Mouse (Mus musculus): ENCODE data around the gene Srrm1. TPM values are rescaled to one million over a fixed set of nuclear protein-coding genes. Genes with fewer than 3 reads are reported as not detected.
"Not testable (repeated sequence)": the region's sequence is repeated elsewhere in the genome, so short reads cannot be mapped to it uniquely, and the experiment has no call there.

Srrm1 gene
- polyA plus RNA-seq, 1 experiment from 2014 or later, result 173 TPM

DNA sequence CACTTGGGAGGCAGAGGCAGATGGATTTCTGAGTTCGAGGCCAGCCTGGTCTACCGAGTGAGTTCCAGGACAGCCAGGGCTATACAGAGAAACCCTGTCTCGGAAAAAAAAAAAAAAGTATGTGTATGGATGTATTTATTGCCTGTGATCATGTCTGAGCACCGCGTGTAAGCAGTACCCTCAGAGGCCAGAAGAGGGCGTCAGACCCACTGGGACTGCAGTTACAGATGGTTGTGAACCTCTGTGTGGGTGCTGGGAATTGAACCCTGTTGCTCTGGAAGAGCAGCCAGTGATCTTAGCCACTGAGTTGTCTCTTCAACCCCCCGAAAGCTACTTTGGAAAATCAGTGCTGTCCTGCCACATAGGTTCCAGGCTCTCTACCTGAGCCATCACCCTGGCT lies 69.2 kb downstream of the Srrm1 start:
- Histone ChIP-seq H3K9ac (no peak overlapping the region), H3K4me2 (no peak overlapping the region), H3K4me1 (peaks cover 47% of the 10 kb centered on the region), H3K27me3 (replicated peaks) (no peaks in the 10 kb centered on the region), H3K4me3 (no peak overlapping the region), H3K27ac (no peak overlapping the region), H3K9me3 (replicated peaks) (no peaks in the 10 kb centered on the region), H3K36me3 (no peaks in the 10 kb centered on the region)
- no peak for ATAC-seq
- WGBS (ENCODE audit: insufficient replicate concordance), result 81% methylated on average over 7 of the region's 7 CpGs

DNA sequence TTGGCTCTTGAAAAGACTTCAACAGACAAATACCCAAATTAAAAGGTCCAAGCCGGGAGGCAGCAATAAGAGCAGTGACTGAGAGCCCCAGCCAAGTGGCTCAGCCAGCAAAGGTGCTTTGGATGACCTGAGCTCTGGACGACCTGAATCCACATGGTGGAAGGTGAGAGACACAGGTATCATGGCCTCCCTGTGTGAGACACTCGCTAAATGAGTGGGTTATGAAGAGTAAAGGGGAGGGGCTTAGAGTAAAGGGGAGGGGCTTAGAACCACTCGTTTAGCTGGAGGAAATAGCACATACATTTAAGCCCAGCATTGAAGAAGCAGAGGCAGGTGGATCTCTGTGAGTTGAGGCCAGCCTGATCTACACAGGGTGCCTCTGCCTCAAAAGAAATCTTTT lies 69.7 kb downstream of the Srrm1 start:
- Histone ChIP-seq H3K4me2 (no peak overlapping the region), H3K27me3 (replicated peaks) (no peaks in the 10 kb centered on the region), H3K27ac (0 out of 2 replicates have a peak overlapping the region, but pooled peaks have one; percentile 41), H3K9me3 (replicated peaks) (no peaks in the 10 kb centered on the region), H3K4me3 (no peak overlapping the region), H3K4me1 (peaks cover 43% of the 10 kb centered on the region), H3K36me3 (no peaks in the 10 kb centered on the region), H3K9ac (no peak overlapping the region)
- no peak for ATAC-seq
- 63% methylated on average over 4 of the region's 4 CpGs for WGBS (ENCODE audit: insufficient replicate concordance)

DNA sequence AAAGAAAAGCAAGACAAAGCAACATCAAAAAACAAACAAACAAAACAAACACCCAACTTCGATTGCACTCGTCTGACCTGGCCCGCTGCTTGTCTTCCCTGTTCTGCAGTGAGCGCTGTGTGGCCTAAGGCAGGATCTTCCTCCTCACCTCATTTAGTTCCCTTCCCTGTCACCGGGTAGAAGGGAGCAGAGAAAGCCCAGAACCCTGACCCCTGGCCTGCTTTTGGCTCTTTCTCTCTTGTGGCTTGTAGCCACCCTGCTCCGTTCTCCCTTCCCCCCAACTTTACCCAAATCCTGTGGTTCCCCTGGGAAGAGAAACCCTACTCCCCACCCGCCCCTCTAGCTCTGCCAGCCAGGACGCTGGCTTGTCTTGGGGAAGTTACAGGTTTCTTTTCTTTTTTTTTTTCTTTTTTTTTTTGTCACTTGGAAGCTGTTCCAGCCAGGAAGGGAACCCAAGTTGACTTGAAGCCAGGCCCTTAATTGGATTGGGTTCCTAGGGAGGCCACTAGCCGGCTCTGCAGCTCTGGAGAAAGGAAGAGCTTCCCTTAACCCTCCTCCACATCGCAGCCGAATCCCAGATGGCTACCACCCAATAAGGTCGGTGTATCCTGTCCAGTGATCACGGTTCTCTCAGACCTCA lies 70.3 kb downstream of the Srrm1 start:
- H3K4me1 ChIP-seq, result peaks cover 39% of the 10 kb centered on the region
- no peaks in the 10 kb centered on the region for H3K36me3 ChIP-seq
- no peaks in the 10 kb centered on the region for H3K9me3 ChIP-seq (replicated peaks)
- no peak overlapping the region for H3K4me3 ChIP-seq
- ATAC-seq, result no peak
- H3K9ac ChIP-seq, result no peak overlapping the region
- H3K4me2 ChIP-seq, result no peak overlapping the region
- 0 out of 2 replicates have a peak overlapping the region, but pooled peaks have one; percentile 41 for H3K27ac ChIP-seq
- 60% methylated on average over 13 of the region's 13 CpGs for WGBS (ENCODE audit: insufficient replicate concordance)
- no peaks in the 10 kb centered on the region; the same call in 1 of the 2 replicates for H3K27me3 ChIP-seq (replicated peaks)

DNA sequence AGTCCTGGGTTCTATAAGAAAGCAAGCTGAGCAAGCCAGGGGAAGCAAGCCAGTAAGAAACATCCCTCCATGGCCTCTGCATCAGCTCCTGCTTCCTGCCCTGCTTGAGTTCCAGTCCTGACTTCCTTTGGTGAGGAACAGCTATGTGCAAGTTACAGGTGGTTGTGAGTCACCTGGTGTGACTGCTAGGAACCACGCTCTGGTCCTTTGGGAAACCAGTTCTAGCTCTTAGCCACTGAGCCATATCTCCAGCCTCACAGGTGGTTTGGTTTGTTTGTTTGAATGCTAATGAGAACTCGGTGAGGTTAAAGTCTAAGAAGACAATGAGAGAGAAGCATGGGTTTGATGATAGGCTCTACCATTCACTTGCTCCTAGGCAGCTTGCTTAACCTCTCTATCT lies 73.1 kb downstream of the Srrm1 start:
- not testable (repeated sequence) for H3K9ac ChIP-seq; H3K27ac ChIP-seq; H3K36me3 ChIP-seq; H3K9me3 ChIP-seq (replicated peaks); H3K4me2 ChIP-seq; ATAC-seq; H3K4me3 ChIP-seq; H3K27me3 ChIP-seq (replicated peaks)
- WGBS (ENCODE audit: insufficient replicate concordance), result 61% methylated on average over 2 of the region's 2 CpGs
- H3K4me1 ChIP-seq, result peaks cover 35% of the 10 kb centered on the region

DNA sequence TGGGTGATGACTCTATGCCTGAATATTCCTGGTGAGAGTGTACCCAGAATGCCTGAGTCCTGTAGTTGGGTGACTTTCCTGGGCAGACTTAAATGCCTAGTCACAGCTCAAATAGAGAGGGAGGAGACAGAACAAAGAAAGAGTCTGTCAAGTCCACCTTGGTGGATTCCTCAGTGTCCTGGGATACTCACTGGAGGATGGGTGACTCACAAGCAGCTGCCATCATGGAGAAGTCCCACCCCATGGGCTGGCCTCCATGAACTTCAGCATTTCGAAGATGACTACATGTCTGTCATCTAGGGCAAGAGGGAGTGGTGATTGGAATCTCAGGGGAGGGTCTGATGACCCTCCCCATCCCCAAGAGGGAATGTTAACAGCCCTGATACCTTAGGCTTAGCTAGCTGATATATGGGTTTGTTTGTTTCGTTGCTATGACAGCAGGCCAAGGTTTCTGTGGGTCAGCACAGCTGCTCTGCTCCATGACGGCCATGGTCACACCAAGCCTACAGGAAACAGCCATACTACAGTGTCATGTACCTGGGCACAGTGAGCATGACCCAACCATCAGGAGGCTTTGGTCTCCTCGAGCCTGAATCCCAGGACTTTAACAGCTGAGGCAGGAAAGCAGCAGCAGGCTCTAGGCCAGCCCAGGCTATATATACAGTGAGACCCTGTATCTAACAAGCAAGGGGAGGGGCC lies 76.3 kb downstream of the Srrm1 start:
- H3K9ac ChIP-seq, result no peak overlapping the region; the same call in 1 of the 2 replicates
- no peaks in the 10 kb centered on the region; the same call in 1 of the 2 replicates for H3K27me3 ChIP-seq (replicated peaks)
- no peaks in the 10 kb centered on the region for H3K9me3 ChIP-seq (replicated peaks)
- 0 out of 2 replicates have a peak overlapping the region, but pooled peaks have one; percentile 25 for H3K27ac ChIP-seq
- H3K4me2 ChIP-seq, result no peak overlapping the region
- 63% methylated on average over 4 of the region's 4 CpGs for WGBS (ENCODE audit: insufficient replicate concordance)
- peaks cover 45% of the 10 kb centered on the region for H3K4me1 ChIP-seq
- no peak for ATAC-seq
- H3K36me3 ChIP-seq, result no peaks in the 10 kb centered on the region
- no peak overlapping the region for H3K4me3 ChIP-seq

DNA sequence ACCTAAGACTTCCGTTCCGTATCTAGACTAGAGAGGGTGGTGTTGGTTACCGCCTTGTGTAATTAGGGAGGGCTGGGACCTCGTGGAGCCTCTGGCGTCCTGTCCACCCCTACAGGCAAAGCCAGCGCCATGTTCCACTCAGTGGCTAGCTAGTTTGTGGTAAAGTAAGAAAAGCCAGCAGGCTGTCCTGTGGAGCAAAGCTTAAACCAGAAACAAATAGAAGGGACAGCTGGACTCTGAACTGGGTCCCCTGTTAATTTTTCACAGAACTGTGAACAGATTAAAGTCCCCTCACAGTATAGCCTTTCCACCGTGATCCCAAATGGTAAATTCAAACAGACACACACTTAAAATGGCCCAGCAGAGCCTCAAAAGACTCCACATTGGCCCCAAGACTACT lies 78.4 kb downstream of the Srrm1 start:
- ATAC-seq, result no peak

DNA sequence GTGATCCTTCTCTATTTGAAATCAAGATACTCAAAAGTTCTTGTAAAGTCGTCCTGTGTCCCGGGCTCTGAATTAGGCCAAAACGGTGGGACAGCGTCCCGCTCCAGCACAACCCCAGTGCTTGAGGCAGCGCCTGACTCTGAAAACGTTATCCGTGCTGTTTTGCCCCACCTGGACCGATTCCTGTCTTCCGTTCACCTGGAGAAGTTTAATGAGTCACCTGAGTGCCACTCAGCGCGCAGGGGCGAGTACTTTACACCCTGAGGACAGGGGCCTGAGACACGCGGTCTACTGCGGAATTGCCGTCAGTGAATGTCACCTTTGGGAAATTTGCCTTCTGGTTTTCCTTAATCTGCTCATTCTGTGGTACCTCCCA lies 79.8 kb downstream of the Srrm1 start:
- no peak for ATAC-seq

More for the DNA sequence above, 78.4 kb downstream of the Srrm1 start:
- H3K9me3 ChIP-seq (replicated peaks), result no peaks in the 10 kb centered on the region
- peaks cover 8% of the 10 kb centered on the region for H3K36me3 ChIP-seq
- no peak overlapping the region for H3K4me3 ChIP-seq
- WGBS (ENCODE audit: insufficient replicate concordance), result 70% methylated on average over 7 of the region's 7 CpGs
- no peaks in the 10 kb centered on the region; the same call in 1 of the 2 replicates for H3K27me3 ChIP-seq (replicated peaks)
- H3K9ac ChIP-seq, result no peak overlapping the region
- no peak overlapping the region for H3K4me2 ChIP-seq
- H3K27ac ChIP-seq, result peak overlapping the region; percentile 64
- peaks cover 59% of the 10 kb centered on the region for H3K4me1 ChIP-seq

DNA sequence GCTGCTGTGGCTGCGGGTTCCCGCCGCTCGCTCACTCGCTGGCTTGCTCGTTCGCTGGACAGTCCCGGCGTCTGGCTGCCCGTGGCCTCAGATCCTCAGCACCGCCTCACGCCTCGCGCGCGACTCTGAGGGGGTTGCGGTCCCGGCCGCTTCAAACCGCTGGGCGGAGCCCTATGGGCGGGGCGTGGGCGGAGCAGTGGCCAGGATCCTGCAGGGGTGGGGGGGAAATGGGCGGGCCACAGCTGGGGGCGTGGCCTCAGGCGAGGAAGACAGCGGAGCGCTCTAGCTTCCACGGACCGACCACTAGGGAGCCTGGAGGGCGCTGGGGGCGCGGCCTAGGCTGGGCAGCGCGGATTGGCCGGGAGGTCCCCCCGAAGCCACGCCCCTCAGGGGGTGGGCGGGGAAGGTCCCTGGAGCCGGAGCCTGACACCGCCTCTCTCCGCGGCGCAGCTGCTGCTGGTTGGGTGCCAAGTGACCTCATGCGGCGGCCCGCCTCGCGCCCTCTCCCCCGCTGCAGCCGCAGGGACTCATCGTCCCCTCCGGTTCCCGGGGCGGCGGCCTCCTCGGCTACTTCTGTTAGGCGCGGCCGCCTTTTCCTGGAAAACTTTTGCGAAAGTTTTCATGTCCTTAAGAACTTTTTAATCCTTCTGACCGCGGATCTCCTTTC lies 80.3 kb downstream of the Srrm1 start, which contains the start of gene Clic4:
TSS of gene Clic4 (minus strand) at position 175 of the 667 bp plus-strand sequence.
- Histone ChIP-seq H3K27ac (peak within 1 kb of the TSS; percentile 95), H3K9me3 (replicated peaks) (no peaks in the 10 kb centered on the region), H3K36me3 (peaks cover 24% of the 10 kb centered on the region), H3K27me3 (replicated peaks) (no peaks in the 10 kb centered on the region; the same call in 1 of the 2 replicates), H3K9ac (peak within 1 kb of the TSS; percentile 97), H3K4me2 (peak within 1 kb of the TSS; percentile 90), H3K4me3 (peak within 1 kb of the TSS; percentile 90), H3K4me1 (peaks cover 76% of the 10 kb centered on the region)
- peak; percentile 95 for ATAC-seq
- under 1% methylated on average over 56 of the region's 64 CpGs for WGBS (ENCODE audit: insufficient replicate concordance)

More for the DNA sequence above, 79.8 kb downstream of the Srrm1 start:
- Histone ChIP-seq H3K27ac (peak overlapping the region; percentile 95), H3K9me3 (replicated peaks) (no peaks in the 10 kb centered on the region), H3K36me3 (peaks cover 21% of the 10 kb centered on the region), H3K4me3 (peak overlapping the region; percentile 90), H3K9ac (peak overlapping the region; percentile 79), H3K4me2 (peak overlapping the region; percentile 90), H3K27me3 (replicated peaks) (no peaks in the 10 kb centered on the region; the same call in 1 of the 2 replicates), H3K4me1 (peaks cover 74% of the 10 kb centered on the region)
- WGBS (ENCODE audit: insufficient replicate concordance), result 6% methylated on average over 17 of the region's 17 CpGs

DNA sequence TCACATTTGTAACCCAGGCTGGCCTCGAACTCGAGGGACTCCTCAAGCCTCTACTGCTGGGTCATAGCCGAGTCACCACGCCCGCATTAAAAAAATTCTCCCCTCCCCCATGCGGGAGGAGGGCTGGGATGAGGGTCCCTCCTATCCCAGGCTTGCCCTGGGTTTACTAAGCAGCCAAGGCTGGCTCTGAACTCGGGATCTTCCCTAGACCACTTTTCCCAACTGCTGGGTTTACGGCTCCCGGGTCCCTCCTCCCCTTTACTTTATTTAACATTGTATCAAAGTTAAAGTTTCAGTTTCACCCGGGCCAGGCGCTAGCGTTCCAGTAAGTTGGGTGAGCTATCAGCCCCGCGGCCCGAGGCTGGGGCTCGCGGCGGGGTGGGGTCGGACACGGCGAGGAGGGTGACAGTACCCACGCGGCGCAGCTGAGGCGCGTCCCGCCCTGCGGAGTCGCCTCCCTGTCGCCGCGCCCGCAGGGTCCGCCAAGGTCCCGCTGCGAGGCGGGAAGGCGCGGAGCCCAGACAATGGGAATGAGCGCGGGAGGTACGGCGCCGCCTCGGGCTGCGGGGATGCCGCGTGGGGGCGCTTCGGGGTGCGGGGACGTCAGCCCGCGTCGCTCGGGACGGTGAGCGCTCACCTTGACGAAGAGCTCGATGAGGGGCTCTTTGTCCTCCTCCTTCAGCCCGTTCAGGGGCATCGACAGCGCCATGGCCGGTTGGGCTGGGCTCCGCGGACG lies 81.1 kb downstream of the Srrm1 start:
- H3K4me1 ChIP-seq, result peaks cover 77% of the 10 kb centered on the region
- H3K4me3 ChIP-seq, result peak overlapping the region; percentile 90
- ATAC-seq, result peak; percentile 55
- H3K27me3 ChIP-seq (replicated peaks), result no peaks in the 10 kb centered on the region
- under 1% methylated on average over 59 of the region's 67 CpGs for whole genome bisulfite sequencing (ENCODE audit: insufficient replicate concordance)
- no peaks in the 10 kb centered on the region for H3K9me3 ChIP-seq (replicated peaks)
- H3K27ac ChIP-seq, result peak overlapping the region; percentile 95
- peaks cover 30% of the 10 kb centered on the region for H3K36me3 ChIP-seq
- peak overlapping the region; percentile 97 for H3K9ac ChIP-seq
- H3K4me2 ChIP-seq, result peak overlapping the region; percentile 90

DNA sequence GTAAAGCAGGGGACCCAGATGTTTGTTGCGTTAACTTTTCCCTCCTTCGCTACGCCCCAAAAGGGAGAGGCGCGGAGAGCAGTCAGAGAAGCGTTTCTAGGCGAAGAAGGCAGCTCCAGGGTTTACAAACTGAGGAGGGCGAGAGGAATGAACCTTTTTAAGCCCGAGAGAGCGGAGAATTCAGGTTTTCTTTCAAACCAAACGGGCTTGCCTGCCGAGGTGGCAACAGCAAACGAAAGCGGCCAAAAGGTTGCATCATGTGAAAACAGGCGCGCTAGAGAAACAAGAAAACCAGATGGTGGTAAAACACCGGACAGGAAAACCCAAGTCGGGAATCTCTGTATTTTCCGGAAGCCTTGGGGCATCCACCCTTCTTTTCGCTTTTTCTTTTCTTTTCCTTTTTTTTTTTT lies 81.7 kb downstream of the Srrm1 start:
- Histone ChIP-seq H3K4me1 (peaks cover 77% of the 10 kb centered on the region), H3K4me3 (peak overlapping the region; percentile 90), H3K4me2 (peak overlapping the region; percentile 90), H3K36me3 (peaks cover 33% of the 10 kb centered on the region), H3K9ac (peak overlapping the region; percentile 97), H3K9me3 (replicated peaks) (no peaks in the 10 kb centered on the region), H3K27ac (peak overlapping the region; percentile 95), H3K27me3 (replicated peaks) (no peaks in the 10 kb centered on the region)
- no peak for ATAC-seq
- WGBS (ENCODE audit: insufficient replicate concordance), result under 1% methylated on average over 20 of the region's 20 CpGs
